Mouse (Mus musculus): ENCODE results near the gene Clcn2.

GRCm38 (mm10) chr16:20677380-20677779 lies 40.2 kb downstream of the Clcn2 start:
- TF ChIP-seq CTCF (IDR thresholded peaks at IDR 0.05; ENCODE audit: extremely low read depth, insufficient read depth, insufficient read length, insufficient replicate concordance) = no peak
- TF ChIP-seq POLR2A (IDR thresholded peaks at IDR 0.05; ENCODE audit: low read depth, low read length) = no peak

Data from spleen, adult 2 months (tissue).